Mouse (Mus musculus): Measurements from ENCODE around the gene Iqcf6. TPM values are rescaled to one million over a fixed set of nuclear protein-coding genes. Genes with fewer than 3 reads are reported as not detected.

Iqcf6 gene
- polyA plus RNA-seq, 1 experiment from 2014 or later = not detected

DNA sequence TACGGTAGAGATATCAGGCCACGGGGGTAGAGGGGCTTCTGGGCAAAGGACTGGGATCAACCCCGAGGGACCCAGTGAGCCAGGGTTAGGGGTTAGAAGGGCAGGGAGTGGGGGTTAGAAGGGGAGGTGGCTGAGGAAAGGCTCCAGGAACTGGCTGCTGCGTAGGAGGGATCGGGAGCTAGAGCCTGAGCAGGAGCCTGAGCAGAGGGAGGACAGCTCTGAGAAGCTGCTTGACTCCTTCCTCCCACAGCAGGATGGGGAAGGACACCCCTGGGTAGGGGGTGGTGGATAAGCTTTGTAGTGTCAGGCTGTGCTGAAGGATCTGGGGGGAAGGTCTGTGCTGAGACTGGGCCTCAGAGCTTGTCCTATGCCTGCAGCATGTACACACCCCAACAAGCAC lies 30.4 kb downstream of the Iqcf6 start:
- Histone ChIP-seq H3K4me1 (replicated peaks) (peaks cover 8% of the 10 kb centered on the region), H3K4me2 (no peak overlapping the region), H3K27me3 (peaks cover 49% of the 10 kb centered on the region), H3K27ac (no peak overlapping the region), H3K9me3 (no peaks in the 10 kb centered on the region), H3K9ac (replicated peaks) (no peak overlapping the region), H3K36me3 (peaks cover 40% of the 10 kb centered on the region), H3K4me3 (replicated peaks) (no peak overlapping the region)
- no peak for ATAC-seq (ENCODE audit: insufficient number of reproducible peaks, insufficient read depth, low FRiP score, low TSS enrichment, low read depth)
- 49% methylated on average over 5 of the region's 5 CpGs for WGBS

DNA sequence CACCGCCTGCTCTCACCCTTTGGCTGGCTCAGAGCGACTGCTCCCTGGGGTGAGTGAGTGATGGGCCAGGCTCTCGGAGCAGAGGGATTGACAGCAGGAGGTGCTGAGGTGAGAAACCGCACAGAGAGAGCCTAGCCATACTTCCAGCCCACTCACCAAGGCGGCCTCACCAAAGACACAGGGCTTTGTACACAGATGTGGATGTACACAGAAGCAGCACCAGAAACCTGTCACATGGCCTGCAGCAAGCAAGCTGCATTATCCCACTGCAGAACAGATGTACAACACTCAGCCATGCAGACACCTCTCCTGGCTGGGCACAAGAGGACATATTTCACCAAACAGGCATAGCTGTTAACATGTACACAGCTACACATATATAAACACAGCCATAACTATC lies 31.2 kb downstream of the Iqcf6 start:
- WGBS = 32% methylated on average over 5 of the region's 5 CpGs
- Histone ChIP-seq H3K4me1 (replicated peaks) (peaks cover 8% of the 10 kb centered on the region), H3K9me3 (no peaks in the 10 kb centered on the region), H3K4me2 (no peak overlapping the region), H3K4me3 (replicated peaks) (no peak overlapping the region), H3K36me3 (peaks cover 48% of the 10 kb centered on the region), H3K9ac (replicated peaks) (no peak overlapping the region), H3K27me3 (peaks cover 43% of the 10 kb centered on the region), H3K27ac (no peak overlapping the region)
- no peak for ATAC-seq (ENCODE audit: insufficient number of reproducible peaks, insufficient read depth, low FRiP score, low TSS enrichment, low read depth)

DNA sequence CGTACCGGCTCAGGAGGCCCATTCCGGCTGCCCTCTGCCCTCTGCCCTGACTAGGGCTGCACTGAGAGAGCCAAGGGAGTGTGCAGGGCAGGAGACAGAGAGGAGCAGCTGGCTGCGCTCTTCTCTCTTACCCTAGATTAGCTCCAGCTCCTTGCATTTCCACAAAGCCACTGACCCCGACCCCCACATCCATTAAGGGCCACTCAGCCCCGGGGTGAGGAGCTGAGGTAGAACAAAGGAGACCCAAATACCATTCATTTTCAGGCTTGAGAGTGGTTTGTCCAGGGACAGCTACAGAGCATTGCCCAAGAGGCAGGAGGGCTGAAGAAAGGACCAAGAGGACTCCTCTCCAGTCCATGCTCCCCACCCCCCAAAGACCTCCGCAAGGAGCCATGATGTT lies 33.1 kb downstream of the Iqcf6 start:
- Histone ChIP-seq H3K36me3 (peaks cover 60% of the 10 kb centered on the region), H3K4me2 (no peak overlapping the region), H3K27ac (no peak overlapping the region), H3K9me3 (no peaks in the 10 kb centered on the region), H3K27me3 (peaks cover 26% of the 10 kb centered on the region), H3K4me3 (replicated peaks) (no peak overlapping the region), H3K9ac (replicated peaks) (no peak overlapping the region), H3K4me1 (replicated peaks) (peaks cover 8% of the 10 kb centered on the region)
- 77% methylated on average over 7 of the region's 7 CpGs for WGBS
- no peak for ATAC-seq (ENCODE audit: insufficient number of reproducible peaks, insufficient read depth, low FRiP score, low TSS enrichment, low read depth)

DNA sequence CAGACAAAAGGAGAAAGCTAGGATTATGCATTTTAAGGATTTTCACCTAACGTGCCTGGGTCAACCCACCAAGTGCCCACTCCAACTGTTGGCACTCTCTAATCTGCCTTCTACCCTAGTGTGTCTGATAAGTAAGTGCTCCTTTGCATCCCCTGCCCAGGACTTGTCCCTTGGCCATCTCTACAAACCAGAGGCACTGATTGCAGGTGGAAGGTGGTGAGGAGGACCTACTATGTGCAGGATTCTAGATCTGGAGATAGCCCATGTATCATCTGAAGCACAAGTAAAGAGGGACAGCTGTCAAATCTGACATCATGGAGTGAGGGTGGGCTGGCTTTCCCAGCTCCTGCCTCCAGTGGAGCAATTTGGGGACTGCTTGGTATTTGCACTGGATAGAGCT lies 33.6 kb downstream of the Iqcf6 start:
- H3K4me2 ChIP-seq = no peak overlapping the region
- no peak overlapping the region for H3K9ac ChIP-seq (replicated peaks)
- peaks cover 8% of the 10 kb centered on the region for H3K4me1 ChIP-seq (replicated peaks)
- no peak overlapping the region for H3K27ac ChIP-seq
- H3K9me3 ChIP-seq = no peaks in the 10 kb centered on the region
- peaks cover 65% of the 10 kb centered on the region for H3K36me3 ChIP-seq
- no peak for ATAC-seq (ENCODE audit: insufficient number of reproducible peaks, insufficient read depth, low FRiP score, low TSS enrichment, low read depth)
- no peak overlapping the region for H3K4me3 ChIP-seq (replicated peaks)
- 93% methylated on average over 1 of the region's 1 CpGs for WGBS
- H3K27me3 ChIP-seq = peaks cover 21% of the 10 kb centered on the region

DNA sequence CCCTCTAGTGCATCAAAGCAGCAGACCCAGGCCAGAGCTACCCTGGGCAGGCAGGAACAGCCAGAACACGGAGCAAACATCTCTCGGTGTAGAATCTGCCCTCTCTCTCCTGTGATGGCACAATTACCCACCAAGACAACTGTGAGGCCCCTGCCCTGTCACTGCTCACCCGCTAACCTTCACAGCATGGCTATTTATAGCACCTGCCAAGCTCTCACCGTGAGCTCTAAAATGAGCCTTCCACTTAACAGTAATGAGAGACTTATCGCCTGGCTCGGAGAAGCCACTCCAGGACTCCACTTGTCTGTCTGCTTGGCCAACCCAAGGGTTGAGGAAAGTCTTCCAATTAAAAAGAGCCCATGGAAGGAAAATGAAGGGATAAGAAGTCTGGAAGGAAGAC lies 36.8 kb downstream of the Iqcf6 start:
- no peak overlapping the region for H3K4me2 ChIP-seq
- H3K27ac ChIP-seq = no peak overlapping the region
- peaks cover 87% of the 10 kb centered on the region for H3K36me3 ChIP-seq
- H3K27me3 ChIP-seq = no peaks in the 10 kb centered on the region
- H3K4me1 ChIP-seq (replicated peaks) = no peaks in the 10 kb centered on the region
- H3K4me3 ChIP-seq (replicated peaks) = no peak overlapping the region
- H3K9ac ChIP-seq (replicated peaks) = no peak overlapping the region
- 75% methylated on average over 6 of the region's 6 CpGs for WGBS
- ATAC-seq (ENCODE audit: insufficient number of reproducible peaks, insufficient read depth, low FRiP score, low TSS enrichment, low read depth) = no peak
- no peaks in the 10 kb centered on the region for H3K9me3 ChIP-seq

DNA sequence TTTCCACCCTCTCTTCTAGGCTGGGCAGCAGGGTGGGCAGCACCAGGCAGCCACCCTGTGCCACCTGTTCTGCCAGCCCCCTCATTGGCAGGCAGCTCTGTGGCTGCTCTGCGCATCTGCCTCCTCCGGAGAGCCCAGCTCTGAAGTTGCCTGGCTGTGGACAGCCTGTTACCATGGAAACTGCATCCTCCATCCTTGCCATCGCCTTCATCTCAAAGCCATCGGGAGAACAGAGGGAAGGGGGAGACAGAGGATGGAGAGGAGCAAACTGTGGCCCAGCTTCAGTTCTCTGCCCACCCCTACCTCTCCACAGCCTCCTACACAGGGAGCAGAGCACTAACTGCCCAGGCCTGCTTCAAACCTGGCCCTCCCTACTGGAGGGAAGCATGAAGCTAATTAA lies 38.1 kb downstream of the Iqcf6 start:
- Histone ChIP-seq H3K9me3 (no peaks in the 10 kb centered on the region), H3K27ac (no peak overlapping the region), H3K4me2 (no peak overlapping the region), H3K4me3 (replicated peaks) (no peak overlapping the region), H3K36me3 (peaks cover 87% of the 10 kb centered on the region), H3K9ac (replicated peaks) (no peak overlapping the region), H3K27me3 (no peaks in the 10 kb centered on the region), H3K4me1 (replicated peaks) (no peaks in the 10 kb centered on the region)
- WGBS = 75% methylated on average over 3 of the region's 4 CpGs
- no peak for ATAC-seq (ENCODE audit: insufficient number of reproducible peaks, insufficient read depth, low FRiP score, low TSS enrichment, low read depth)

DNA sequence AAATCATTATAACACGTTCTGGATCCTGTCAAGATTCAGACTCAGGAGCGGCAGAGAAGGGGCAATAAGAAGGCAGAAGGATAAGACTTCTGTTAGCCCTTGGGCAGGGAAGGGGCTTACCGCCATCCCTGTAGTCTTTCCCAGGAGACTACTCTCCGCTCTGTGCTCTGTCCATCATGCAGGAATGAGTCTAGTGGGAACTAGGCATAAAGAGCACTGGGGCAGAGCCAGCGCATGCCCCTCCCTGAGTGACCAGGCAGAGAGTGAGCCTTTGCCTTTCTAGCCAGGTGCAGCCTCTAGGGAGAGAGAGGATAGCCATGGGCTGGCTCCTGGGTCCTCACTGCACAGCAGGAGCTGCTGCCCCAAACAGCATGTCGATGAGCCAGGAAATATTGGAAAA lies 38.5 kb downstream of the Iqcf6 start:
- Histone ChIP-seq H3K4me3 (replicated peaks) (no peak overlapping the region), H3K4me1 (replicated peaks) (no peaks in the 10 kb centered on the region), H3K27ac (no peak overlapping the region), H3K9ac (replicated peaks) (no peak overlapping the region), H3K4me2 (no peak overlapping the region), H3K9me3 (no peaks in the 10 kb centered on the region), H3K27me3 (no peaks in the 10 kb centered on the region), H3K36me3 (peaks cover 87% of the 10 kb centered on the region)
- 74% methylated on average over 6 of the region's 6 CpGs for WGBS
- no peak for ATAC-seq (ENCODE audit: insufficient number of reproducible peaks, insufficient read depth, low FRiP score, low TSS enrichment, low read depth)

DNA sequence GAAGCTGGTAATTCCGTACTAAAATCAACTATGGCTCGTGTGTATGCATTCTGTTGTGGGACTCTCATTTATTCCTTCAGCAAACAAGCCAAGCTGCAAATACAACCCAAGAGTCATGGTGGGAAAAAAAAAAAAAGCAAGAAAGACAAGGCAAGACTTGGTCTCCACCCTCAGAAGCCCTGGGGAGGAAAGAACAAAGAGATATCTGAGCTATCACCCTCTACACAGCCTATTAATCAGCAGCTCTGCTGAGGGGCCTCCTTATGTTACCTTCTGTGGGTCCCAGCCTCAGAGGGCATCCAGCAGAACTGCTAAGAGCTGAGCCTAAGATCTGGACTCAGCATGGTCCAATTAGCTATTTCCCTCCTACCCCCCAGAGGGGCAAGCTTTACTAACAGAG lies 47.5 kb downstream of the Iqcf6 start:
- H3K27me3 ChIP-seq = no peaks in the 10 kb centered on the region
- WGBS = 83% methylated on average over 2 of the region's 2 CpGs
- no peak overlapping the region for H3K4me2 ChIP-seq
- no peak overlapping the region for H3K4me3 ChIP-seq (replicated peaks)
- no peak overlapping the region for H3K9ac ChIP-seq (replicated peaks)
- H3K9me3 ChIP-seq = no peaks in the 10 kb centered on the region
- H3K4me1 ChIP-seq (replicated peaks) = no peaks in the 10 kb centered on the region
- no peak for ATAC-seq (ENCODE audit: insufficient number of reproducible peaks, insufficient read depth, low FRiP score, low TSS enrichment, low read depth)
- H3K36me3 ChIP-seq = peaks cover 71% of the 10 kb centered on the region
- no peak overlapping the region for H3K27ac ChIP-seq

DNA sequence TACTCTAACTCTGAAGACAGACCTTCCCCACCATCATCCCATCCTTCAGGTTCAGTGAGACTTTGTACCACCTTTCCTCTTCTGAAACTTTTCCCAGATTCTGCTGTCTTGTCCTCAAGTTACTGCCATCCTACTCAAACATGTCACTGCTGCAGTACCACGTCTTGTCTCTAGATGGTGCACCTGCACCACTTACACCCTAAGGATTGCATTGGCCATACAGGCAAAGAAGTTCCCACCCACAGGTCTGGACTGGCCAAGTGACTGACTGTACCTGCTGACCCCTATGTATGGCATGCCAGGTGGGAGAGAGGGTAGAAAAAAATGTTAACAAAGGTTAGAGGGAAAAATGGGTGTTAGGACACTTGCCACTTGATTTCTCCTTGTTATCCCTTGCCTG lies 49.1 kb downstream of the Iqcf6 start:
- Histone ChIP-seq H3K4me3 (replicated peaks) (no peak overlapping the region), H3K36me3 (peaks cover 71% of the 10 kb centered on the region), H3K9me3 (no peaks in the 10 kb centered on the region), H3K4me2 (no peak overlapping the region), H3K4me1 (replicated peaks) (no peaks in the 10 kb centered on the region), H3K9ac (replicated peaks) (no peak overlapping the region), H3K27me3 (no peaks in the 10 kb centered on the region), H3K27ac (no peak overlapping the region)
- WGBS = 0% methylated on average over 1 of the region's 1 CpGs
- ATAC-seq (ENCODE audit: insufficient number of reproducible peaks, insufficient read depth, low FRiP score, low TSS enrichment, low read depth) = peak; percentile 66; the same call in 1 of the 2 replicates

DNA sequence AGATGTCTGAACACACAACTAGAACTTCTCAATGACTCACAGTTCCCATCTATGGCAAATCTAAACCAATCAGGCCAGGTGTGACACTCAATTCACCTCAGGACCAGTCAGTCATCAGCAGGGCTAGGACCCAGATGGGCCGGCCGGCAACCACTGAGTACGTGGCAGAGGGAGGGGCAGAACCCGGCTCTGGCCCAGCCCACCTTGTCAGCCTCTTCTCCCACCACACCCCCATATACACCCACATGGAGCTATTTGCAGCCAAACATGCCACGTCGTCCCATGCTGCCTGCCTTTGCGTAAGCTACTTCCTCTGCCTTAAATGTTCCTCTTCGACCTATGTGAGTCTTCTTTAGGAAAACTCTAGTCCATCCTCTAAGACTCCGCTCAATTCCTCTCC lies 49.6 kb downstream of the Iqcf6 start:
- H3K9ac ChIP-seq (replicated peaks) = no peak overlapping the region
- 67% methylated on average over 9 of the region's 9 CpGs for WGBS
- H3K27ac ChIP-seq = no peak overlapping the region
- no peak overlapping the region for H3K4me3 ChIP-seq (replicated peaks)
- no peaks in the 10 kb centered on the region for H3K4me1 ChIP-seq (replicated peaks)
- no peaks in the 10 kb centered on the region for H3K27me3 ChIP-seq
- H3K4me2 ChIP-seq = no peak overlapping the region
- peaks cover 71% of the 10 kb centered on the region for H3K36me3 ChIP-seq
- H3K9me3 ChIP-seq = no peaks in the 10 kb centered on the region
- ATAC-seq (ENCODE audit: insufficient number of reproducible peaks, insufficient read depth, low FRiP score, low TSS enrichment, low read depth) = no peak

DNA sequence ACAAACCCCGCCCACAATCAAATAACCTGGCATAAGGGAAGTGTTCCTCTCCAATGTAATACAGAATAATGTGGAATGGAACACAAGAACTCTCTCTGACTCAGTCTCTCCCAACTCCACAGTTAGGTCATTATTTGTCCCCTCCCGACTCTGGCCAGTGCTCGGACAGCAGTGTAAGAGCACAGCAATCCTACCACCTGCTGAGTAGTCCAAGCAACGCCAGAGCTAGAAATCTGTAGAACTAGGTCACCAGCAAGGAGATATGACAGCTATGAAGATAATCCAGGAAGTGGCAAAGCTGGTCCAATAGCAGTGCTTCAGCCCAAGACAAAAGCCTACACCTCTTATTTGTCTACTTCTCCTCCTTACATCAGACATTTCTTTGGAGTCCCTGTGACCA lies 50.2 kb downstream of the Iqcf6 start:
- no peaks in the 10 kb centered on the region for H3K9me3 ChIP-seq
- H3K27me3 ChIP-seq = no peaks in the 10 kb centered on the region
- no peak overlapping the region for H3K4me2 ChIP-seq
- H3K27ac ChIP-seq = no peak overlapping the region
- no peak for ATAC-seq (ENCODE audit: insufficient number of reproducible peaks, insufficient read depth, low FRiP score, low TSS enrichment, low read depth)
- WGBS = 79% methylated on average over 4 of the region's 4 CpGs
- H3K4me3 ChIP-seq (replicated peaks) = no peak overlapping the region
- H3K9ac ChIP-seq (replicated peaks) = no peak overlapping the region
- H3K36me3 ChIP-seq = peaks cover 71% of the 10 kb centered on the region
- H3K4me1 ChIP-seq (replicated peaks) = no peaks in the 10 kb centered on the region

Data from limb, embryonic 12.5 days (tissue).